Mouse (Mus musculus) Muller cell, postnatal 12 days (primary cell): ENCODE results near the gene Gm16181.
"Not testable (repeated sequence)": the region's sequence is repeated elsewhere in the genome, so short reads cannot be mapped to it uniquely, and the experiment has no call there.

Source experiments
- DNase-seq: peaks from one replicate; pipeline ENCODE4 v3.0.0-alpha.2; 2015; ENCODE audit errors: inconsistent ontology term

The Gm16181 gene

GRCm38 (mm10) chr17:35232043-35232442 lies 11.4 kb downstream of the Gm16181 start:
- DNase-seq = peak; percentile 60

GRCm38 (mm10) chr17:35232659-35233058 lies 12.0 kb downstream of the Gm16181 start:
- DNase-seq = no peak

DNA sequence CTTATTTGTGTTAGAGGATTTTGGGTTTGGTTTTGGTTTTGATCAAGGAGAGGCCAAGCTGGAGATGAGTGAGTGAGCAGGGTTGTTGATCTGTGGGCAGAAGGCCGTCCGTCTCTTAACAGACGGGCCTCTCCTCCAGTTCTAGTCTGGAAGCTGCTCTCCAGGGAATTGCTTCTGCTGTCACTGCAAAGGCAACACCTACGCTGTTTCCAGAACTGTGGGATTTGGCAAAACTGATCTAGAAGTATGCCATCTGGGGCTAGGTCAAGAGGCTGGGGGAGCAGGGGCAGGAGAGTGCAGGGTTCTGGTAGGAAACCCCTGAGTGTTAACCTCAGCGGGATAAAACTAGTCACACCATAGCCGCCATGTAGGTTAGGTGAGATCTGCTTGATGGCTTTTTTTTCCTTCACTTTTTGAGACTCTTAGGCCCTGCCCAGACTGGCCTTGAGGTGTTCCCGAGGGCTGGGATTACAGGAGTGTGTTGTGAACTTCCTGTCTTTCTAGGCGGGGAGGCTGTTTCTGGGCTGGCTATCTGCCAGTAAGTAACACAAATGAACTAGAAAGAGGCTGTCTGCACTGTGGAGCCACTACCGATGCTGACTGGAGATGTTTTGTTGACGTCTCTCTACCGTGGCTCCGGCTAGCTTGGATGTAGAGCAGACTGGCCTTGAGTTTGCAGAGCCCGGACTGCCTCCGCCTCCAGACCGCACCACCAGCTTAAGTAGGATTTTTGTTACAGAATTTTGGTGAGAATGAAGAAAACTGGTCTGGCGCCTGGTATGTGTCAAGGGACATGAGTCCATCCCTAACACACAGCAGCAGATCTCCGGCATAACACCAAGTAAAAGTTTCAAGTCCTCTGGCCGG lies 12.7 kb downstream of the Gm16181 start, which contains the start of gene Atp6v1g2:
TSS of gene Atp6v1g2 (plus strand) at position 547 of the 867 bp plus-strand sequence.
- no peak for DNase-seq

GRCm38 (mm10) chr17:35234090-35234489 lies 13.5 kb downstream of the Gm16181 start:
- DNase-seq = not testable (repeated sequence)

DNA sequence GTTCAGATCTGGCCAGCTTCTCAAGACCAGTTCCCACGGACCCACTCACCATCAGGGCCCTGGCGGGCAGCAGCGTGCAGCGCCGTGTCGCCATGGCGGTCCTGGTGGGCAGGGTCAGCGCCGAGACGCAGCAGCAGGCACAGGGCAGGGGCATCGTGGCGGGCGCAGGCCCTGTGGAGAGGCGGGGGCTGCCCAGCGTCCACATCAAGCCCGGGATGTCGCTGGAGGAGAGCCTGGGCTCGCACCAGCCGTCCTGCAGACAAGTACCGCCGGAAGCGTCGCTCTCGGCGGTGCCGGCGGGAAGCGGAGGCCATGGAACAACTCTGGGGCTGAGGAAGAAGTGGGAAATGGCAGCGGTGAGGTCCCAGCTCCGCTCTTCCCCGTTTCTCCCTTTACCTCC lies 14.3 kb downstream of the Gm16181 start:
- peak; percentile 40 for DNase-seq

GRCm38 (mm10) chr17:35235614-35236389 lies 15.2 kb downstream of the Gm16181 start, which contains the start of gene Nfkbil1:
TSS of gene Nfkbil1 (minus strand) at chr17:35235792.
- DNase-seq = peak; percentile 92

DNA sequence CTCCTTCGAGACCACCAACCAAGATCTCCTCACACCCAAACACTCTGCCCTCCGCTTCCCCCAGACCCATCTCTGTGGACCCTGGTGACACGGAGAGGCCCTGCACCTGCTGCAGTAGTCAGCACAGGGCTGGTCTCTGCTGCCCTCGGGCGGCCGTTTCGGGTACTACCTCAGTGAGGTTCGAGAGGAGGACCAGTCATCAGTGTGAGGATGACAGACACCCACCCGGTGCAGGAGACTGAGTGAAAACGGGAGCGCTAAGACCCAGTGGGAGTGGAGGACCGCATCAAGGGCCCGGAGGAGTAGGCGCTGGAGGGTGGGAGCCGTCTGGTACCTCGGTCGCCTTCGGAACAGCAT lies 15.7 kb downstream of the Gm16181 start:
- DNase-seq = peak; percentile 91

GRCm38 (mm10) chr17:35236996-35237395 lies 16.4 kb downstream of the Gm16181 start:
- DNase-seq = no peak

GRCm38 (mm10) chr17:35237504-35237903 lies 16.9 kb downstream of the Gm16181 start:
- no peak for DNase-seq

GRCm38 (mm10) chr17:35239700-35240099 lies 19.1 kb downstream of the Gm16181 start:
- DNase-seq = no peak

GRCm38 (mm10) chr17:35240384-35241304 lies 20.0 kb downstream of the Gm16181 start:
- no peak for DNase-seq

GRCm38 (mm10) chr17:35241305-35242014 lies 20.8 kb downstream of the Gm16181 start, which contains the start of gene Ddx39b:
TSS of gene Ddx39b (plus strand) at chr17:35241746.
- peak; percentile 99 for DNase-seq

DNA sequence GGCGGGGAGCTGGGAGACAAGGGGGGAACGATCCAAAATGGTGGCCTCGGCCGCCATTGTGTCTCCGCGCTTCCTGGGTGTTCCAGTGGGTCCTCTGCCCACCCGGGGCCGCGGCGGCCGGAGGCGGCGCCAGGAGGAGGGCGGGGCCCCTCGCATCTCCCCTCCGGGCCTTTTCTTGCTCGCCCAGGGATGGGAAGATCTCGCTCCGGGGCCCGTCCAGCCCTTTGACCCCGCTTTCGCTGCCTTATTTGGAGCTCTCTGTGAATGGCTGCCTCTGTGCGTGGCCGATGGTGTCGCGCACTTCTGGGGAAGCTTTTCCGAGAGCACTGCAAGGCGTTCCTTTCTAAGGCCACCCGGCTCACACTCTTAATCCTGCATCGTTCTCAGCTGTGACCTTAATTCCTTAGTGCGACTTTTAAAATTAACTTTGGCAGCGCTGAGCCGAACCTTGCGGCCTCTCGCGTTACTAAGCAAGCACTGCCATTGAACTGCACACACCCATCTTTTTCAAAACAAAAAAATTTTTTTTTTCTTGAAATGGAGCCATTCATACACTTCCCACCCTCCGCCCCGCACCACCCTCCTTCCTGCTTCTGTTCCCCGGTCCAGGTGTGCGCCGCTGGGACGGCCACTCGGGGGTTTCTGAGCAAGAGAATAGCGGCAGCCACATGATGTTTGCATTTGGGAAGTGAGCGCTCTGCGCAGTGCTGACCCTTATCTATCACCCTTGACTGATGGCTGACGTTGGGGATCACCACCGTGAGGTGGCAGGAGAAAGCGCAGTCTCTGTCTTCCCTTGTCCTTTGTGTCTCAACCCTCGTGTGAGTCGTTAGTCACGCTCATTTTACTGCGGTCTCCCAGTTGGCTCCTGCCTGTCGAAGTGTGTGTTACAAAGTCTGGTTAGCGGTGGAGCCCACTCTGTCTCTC lies 21.6 kb downstream of the Gm16181 start:
- DNase-seq = peak; percentile 93

DNA sequence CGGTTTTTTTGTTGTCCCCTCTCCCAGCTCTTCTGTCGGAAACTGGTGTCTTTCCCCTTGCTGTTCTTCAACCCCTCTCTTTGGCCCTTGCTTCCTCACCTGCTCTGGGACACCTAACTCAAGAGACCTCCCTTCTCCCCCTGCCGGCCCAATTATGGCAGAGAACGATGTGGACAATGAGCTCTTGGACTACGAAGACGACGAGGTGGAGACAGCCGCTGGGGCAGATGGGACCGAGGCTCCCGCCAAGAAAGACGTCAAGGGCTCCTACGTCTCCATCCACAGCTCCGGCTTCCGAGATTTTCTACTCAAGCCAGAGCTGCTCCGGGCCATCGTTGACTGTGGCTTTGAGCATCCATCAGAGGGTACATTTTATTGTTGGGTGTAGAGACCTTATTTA lies 22.5 kb downstream of the Gm16181 start:
- DNase-seq = no peak

DNA sequence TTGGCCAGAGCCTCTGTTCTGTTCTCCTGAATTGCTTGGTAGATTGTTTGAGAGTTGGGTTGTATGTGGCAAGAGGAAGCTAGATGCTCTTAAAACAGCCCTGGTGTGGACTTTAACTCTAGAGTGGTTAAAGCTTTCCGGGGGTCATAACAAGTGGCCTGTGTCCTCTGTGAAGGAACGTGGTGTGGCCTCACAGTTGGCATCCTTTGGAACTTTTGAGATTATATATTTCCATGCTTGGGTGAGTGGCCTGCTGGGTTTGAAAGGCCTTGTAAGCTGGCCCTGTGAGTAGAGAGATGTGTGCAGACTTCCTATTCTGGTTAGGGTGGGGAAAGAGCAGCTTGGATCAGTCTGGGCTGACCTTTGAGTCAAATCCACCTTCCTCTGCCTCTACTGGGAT lies 24.4 kb downstream of the Gm16181 start:
- DNase-seq = no peak

GRCm38 (mm10) chr17:35245731-35246623 lies 25.3 kb downstream of the Gm16181 start:
- no peak for DNase-seq

- no peak for DNase-seq
Measured at GRCm38 (mm10) chr17:35247144-35247543, 26.5 kb downstream of the Gm16181 start.

DNA sequence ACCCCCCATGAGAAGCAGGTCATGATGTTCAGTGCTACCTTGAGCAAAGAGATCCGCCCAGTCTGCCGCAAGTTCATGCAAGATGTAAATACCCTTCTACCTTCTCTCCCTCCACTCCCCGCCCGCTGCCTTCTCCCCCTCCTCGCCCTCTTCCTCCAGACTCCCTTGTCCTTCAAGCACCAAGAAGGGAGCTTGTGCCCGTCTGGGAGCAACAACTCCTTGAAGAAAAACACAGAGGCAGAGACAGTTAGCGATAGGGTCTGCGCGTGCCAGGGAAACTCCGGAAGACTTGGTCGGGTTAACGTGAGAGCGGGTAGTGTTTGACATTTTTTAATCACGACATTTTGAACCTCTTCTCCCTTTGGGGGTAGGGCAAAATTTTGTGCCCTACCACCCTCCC lies 28.4 kb downstream of the Gm16181 start:
- DNase-seq = no peak
